Comparison of ENCODE assay signal across 9 mouse cellular contexts in the genomic region with DNA sequence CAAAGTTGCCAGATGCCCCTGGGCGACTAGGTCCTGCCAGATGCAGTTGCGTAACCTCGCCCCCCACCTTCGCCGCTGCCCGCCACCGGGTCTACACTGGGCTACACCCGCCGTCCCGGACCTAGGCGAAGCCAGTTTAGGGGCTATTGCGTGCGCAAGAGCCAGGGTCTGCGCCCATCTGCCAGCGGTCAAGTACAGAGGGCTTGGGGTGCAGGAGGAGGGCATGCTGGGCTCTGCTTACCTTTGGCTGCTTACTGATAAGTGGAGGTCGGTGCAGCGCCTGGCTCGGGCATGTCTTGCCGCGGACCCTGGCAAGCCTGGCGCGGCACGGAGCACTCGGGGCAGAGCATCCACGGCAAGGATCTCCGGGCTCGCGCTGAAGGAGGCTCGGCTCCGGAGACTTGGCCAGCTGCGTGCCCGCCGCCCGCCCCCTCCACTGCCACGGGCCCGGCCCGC. TPM values are rescaled to one million over a fixed set of nuclear protein-coding genes. Genes with fewer than 3 reads are reported as not detected.
DNase-seq lines count a peak whose midpoint lies in the region; ATAC-seq and TF ChIP-seq lines count a peak whose summit lies in the region.
"Had no signal": no experiment of that assay in that cellular context is flagged by ENCODE, and none has a peak within 500 bp of the region (broad histone marks: within the 10 kb centered on the region; RNA-seq: fewer than 3 reads in every experiment).

No protein-coding gene starts in this region.

- H3K27me3 ChIP-seq in hindbrain, embryonic 10.5 days (ENCODE audit: insufficient read depth, poor library complexity, severe bottlenecking), result peaks cover 53% of the 10 kb centered on the region
- 0 out of 2 replicates have a peak, but pooled peaks cover 10% of the 10 kb centered on the region for H3K27me3 ChIP-seq in lung, postnatal 0 days (replicated peaks; ENCODE audit: insufficient read depth, low read length)
- no peaks in the 10 kb centered on the region for H3K27me3 ChIP-seq in stomach, postnatal 0 days (ENCODE audit: control insufficient read depth, insufficient read depth, low read length)
- H3K27me3 ChIP-seq: CH12.LX had no signal

- peak; percentile 17 for DNase-seq in gastrocnemius, postnatal 10 days
- DNase-seq in gastrocnemius, adult 18-20 months (ENCODE audit: low spot score), result no peak
- peak; percentile 21 to 40 for DNase-seq in right cerebral cortex, adult 2 months (ENCODE audit: low spot score in 2 of 2)
- DNase-seq in right cerebral cortex, postnatal 36 days (ENCODE audit: low spot score in 2 of 2), result no peak
- DNase-seq in hindbrain, embryonic 10.5 days (ENCODE audit: low spot score), result peak; percentile 44
- no peak for DNase-seq in lung, postnatal 0 days (ENCODE audit: low spot score)
- DNase-seq in stomach, postnatal 0 days (ENCODE audit: low spot score), result peak; percentile 24
- DNase-seq in thymus, postnatal 36 days, result no peak

- peak overlapping the region; percentile 66 for H3K4me3 ChIP-seq in hindbrain, embryonic 10.5 days
- peak overlapping the region; percentile 41 for H3K4me3 ChIP-seq in lung, postnatal 0 days (ENCODE audit: low read depth, low read length)
- peak overlapping the region; percentile 47 for H3K4me3 ChIP-seq in stomach, postnatal 0 days (ENCODE audit: low read depth, low read length)

- peak; percentile 18 for ATAC-seq in lung, postnatal 0 days
- ATAC-seq in stomach, postnatal 0 days (ENCODE audit: low FRiP score, low TSS enrichment), result peak; percentile 18; the same call in 1 of the 2 replicates

- no peaks in the 10 kb centered on the region for H3K36me3 ChIP-seq in hindbrain, embryonic 10.5 days
- no peaks in the 10 kb centered on the region for H3K36me3 ChIP-seq in lung, postnatal 0 days (ENCODE audit: insufficient read depth, low read length)
- H3K36me3 ChIP-seq in stomach, postnatal 0 days (ENCODE audit: control insufficient read depth, insufficient read depth, low read length), result no peaks in the 10 kb centered on the region

- peak overlapping the region; percentile 88 for H3K4me2 ChIP-seq in lung, postnatal 0 days (replicated peaks; ENCODE audit: low read depth, low read length)
- peak overlapping the region; percentile 90 for H3K4me2 ChIP-seq in stomach, postnatal 0 days (replicated peaks; ENCODE audit: low read depth)

- H3K4me1 ChIP-seq in hindbrain, embryonic 10.5 days (replicated peaks), result peaks cover 31% of the 10 kb centered on the region
- H3K4me1 ChIP-seq in lung, postnatal 0 days (ENCODE audit: insufficient read depth, low read depth, low read length), result peaks cover 11% of the 10 kb centered on the region
- H3K4me1 ChIP-seq in stomach, postnatal 0 days (replicated peaks; ENCODE audit: control insufficient read depth, insufficient read depth), result peaks cover 3% of the 10 kb centered on the region; the same call in 1 of the 2 replicates

- under 1% methylated on average over 37 of the region's 37 CpGs for WGBS in hindbrain, embryonic 10.5 days
- WGBS in lung, postnatal 0 days, result 2% methylated on average over 33 of the region's 37 CpGs
- 3% methylated on average over 30 of the region's 37 CpGs for WGBS in stomach, postnatal 0 days

- no peak for TF ChIP-seq CTCF in lung, postnatal 0 days (IDR thresholded peaks at IDR 0.05)
- TF ChIP-seq CTCF in stomach, postnatal 0 days (IDR thresholded peaks at IDR 0.05; ENCODE audit: low read depth), result no peak

- no peak for TF ChIP-seq EP300 in lung, postnatal 0 days (IDR thresholded peaks at IDR 0.05)
- TF ChIP-seq EP300 in stomach, postnatal 0 days (optimal IDR thresholded peaks at IDR 0.05), result no peak

- H3K9ac ChIP-seq in lung, postnatal 0 days (replicated peaks; ENCODE audit: low read depth), result no peak overlapping the region
- peak overlapping the region; percentile 43 for H3K9ac ChIP-seq in stomach, postnatal 0 days (ENCODE audit: low read length)

- H3K9me3 ChIP-seq in hindbrain, embryonic 10.5 days, result no peaks in the 10 kb centered on the region
- no peaks in the 10 kb centered on the region for H3K9me3 ChIP-seq in lung, postnatal 0 days (ENCODE audit: low read length)
- H3K9me3 ChIP-seq in stomach, postnatal 0 days (ENCODE audit: control insufficient read depth, low read length), result no peaks in the 10 kb centered on the region

- peak overlapping the region; percentile 67 for H3K27ac ChIP-seq in hindbrain, embryonic 10.5 days
- H3K27ac ChIP-seq in lung, postnatal 0 days (ENCODE audit: low read length), result no peak overlapping the region
- H3K27ac ChIP-seq in stomach, postnatal 0 days (replicated peaks), result no peak overlapping the region

RNA-seq across cellular contexts. Expression of a gene that starts 0.7 kb away (rescaled TPM):
- total RNA-seq in gastrocnemius, postnatal 10 days (2021), result under 1 TPM; 0.38 to 0.61 TPM
- under 1 TPM in 1 of 2 experiments, not detected in 1; 0.07 TPM for total RNA-seq in gastrocnemius, adult 18-20 months (2021)
- polyA plus RNA-seq in hindbrain, embryonic 10.5 days (2016; fragmentation: Nextera tagmentation; extraction: Ambion mirVana), result 1.9 and 2.1 TPM in 2 replicates
- 1.3 and 1.7 TPM in 2 replicates for polyA plus RNA-seq in lung, postnatal 0 days (2015; fragmentation: Nextera tagmentation; extraction: Ambion mirVana)
- 0.50 and 0.51 TPM in 2 replicates for polyA plus RNA-seq in stomach, postnatal 0 days (2015; fragmentation: Nextera tagmentation; extraction: Ambion mirVana)
- total RNA-seq: CH12.LX had no signal

Comparison
In these comparisons a context has a peak if more than half of its experiments do, and no peak if none do; other contexts are left out.
1. DNase-seq: peak in gastrocnemius, postnatal 10 days (single experiment), right cerebral cortex, adult 2 months (2 of 2), hindbrain, embryonic 10.5 days (single experiment) and stomach, postnatal 0 days (single experiment); none in gastrocnemius, adult 18-20 months (single experiment), right cerebral cortex, postnatal 36 days (0 of 2), lung, postnatal 0 days (single experiment) and thymus, postnatal 36 days (0 of 2).
2. Peak in every context shown above with its lines, with median percentiles within 50 percentile points of each other: H3K4me3 ChIP-seq.